Mouse (Mus musculus) midbrain, postnatal 0 days (tissue): ENCODE results near the gene Negr1. TPM values are rescaled to one million over a fixed set of nuclear protein-coding genes. Genes with fewer than 3 reads are reported as not detected.

Source experiments
- ATAC-seq: fragments of 200-750 bp; cut with Nextera tagmentation; 2 replicates; pipeline ENCODE4 v1.8.0; 2017; ENCODE audit warnings: moderate number of reproducible peaks, mild to moderate bottlenecking, moderate TSS enrichment, moderate library complexity; ENCODE audit not compliant: low FRiP score
- DNase-seq: peaks from one replicate; pipeline ENCODE4 v3.0.0-alpha.2; 2015; ENCODE audit warnings: low spot score
- H3K27ac ChIP-seq: fragments of 300-500 bp; sonication (generic); 2 replicates; pipeline ENCODE4 v1.5.1; 2014; ENCODE audit warnings: low read depth, mild to moderate bottlenecking, low read length, mixed read lengths
- H3K27me3 ChIP-seq: fragments of 300-500 bp; sonication (generic); 2 replicates; pipeline ENCODE4 v1.6.1; 2014; ENCODE audit warnings: low read length, control low read depth, mixed read lengths; ENCODE audit not compliant: insufficient read depth
- H3K36me3 ChIP-seq: fragments of 300-500 bp; sonication (generic); 2 replicates; pipeline ENCODE4 v1.6.1; 2014; ENCODE audit warnings: low read length, control low read depth, mixed read lengths; ENCODE audit not compliant: insufficient read depth
- H3K4me1 ChIP-seq: fragments of 300-500 bp; sonication (generic); 2 replicates; pipeline ENCODE4 v1.6.1; 2014; ENCODE audit warnings: mild to moderate bottlenecking, control low read depth, antibody characterized with exemption, low read length, mixed read lengths; ENCODE audit not compliant: insufficient read depth
- H3K4me2 ChIP-seq: fragments of 300-500 bp; sonication (generic); 2 replicates; pipeline ENCODE4 v1.6.1; 2014; ENCODE audit warnings: low read depth, mild to moderate bottlenecking, low read length, mixed read lengths; ENCODE audit not compliant: poor library complexity, severe bottlenecking
- H3K4me3 ChIP-seq: fragments of 300-500 bp; sonication (generic); 2 replicates; pipeline ENCODE4 v1.5.1; 2014; ENCODE audit warnings: low read depth, mild to moderate bottlenecking, low read length, moderate library complexity
- H3K9ac ChIP-seq: fragments of 300-500 bp; sonication (generic); replicated peaks from 2 replicates; pipeline ENCODE4 v1.6.1; 2014; ENCODE audit warnings: mild to moderate bottlenecking, low read length, moderate library complexity, mixed read lengths; ENCODE audit not compliant: poor library complexity, severe bottlenecking
- H3K9me3 ChIP-seq: fragments of 300-500 bp; sonication (generic); 2 replicates; pipeline ENCODE4 v1.6.1; 2016; ENCODE audit warnings: low read length, control low read depth
- CTCF ChIP-seq: IDR thresholded peaks from 2 replicates; pipeline ENCODE4 v1.5.1; 2016; ENCODE audit warnings: antibody characterized with exemption, mild to moderate bottlenecking
- WGBS: fragments of 180-500 bp; shearing (Covaris S2); extraction: QIAGEN DNeasy Blood & Tissue Kit; methylation state at CpG from one replicate; pipeline ENCODE4 v1.1.7; 2014; 5-methylcytosine and 5-hydroxymethylcytosine counted together
- polyA plus RNA-seq: library from polyadenylated mRNA; unstranded; fragments of >200 nt; fragmentation: Nextera tagmentation; extraction: Ambion mirVana; gene quantifications from 2 replicates; pipeline ENCODE4 v1.2.1, GENCODE M21; 2015
- total RNA-seq: library from RNA; depleted of rRNA; stranded (reverse); fragments of >200 nt; gene quantifications from 2 replicates; pipeline ENCODE4 v1.2.3, GENCODE M21; 2014

Gene Negr1
- total and polyA plus RNA-seq, 2 experiments from 2014 or later: 80.2 to 180 TPM

GRCm38 (mm10) chr3:157358905-157359304 lies 797.3 kb downstream of the Negr1 start:
- Histone ChIP-seq H3K27me3 (no peaks in the 10 kb centered on the region), H3K4me2 (no peak overlapping the region), H3K4me1 (no peaks in the 10 kb centered on the region), H3K27ac (no peak overlapping the region), H3K9ac (no peak overlapping the region), H3K4me3 (no peak overlapping the region), H3K36me3 (no peaks in the 10 kb centered on the region), H3K9me3 (no peaks in the 10 kb centered on the region)
- 51% methylated on average over 3 of the region's 3 CpGs for WGBS
- DNase-seq: peak; percentile 46
- TF ChIP-seq CTCF: peak; percentile 48; the same call in 1 of the 2 replicates
- ATAC-seq: no peak

- H3K36me3 ChIP-seq: no peaks in the 10 kb centered on the region
- H3K27ac ChIP-seq: no peak overlapping the region
- WGBS: 79% methylated on average over 6 of the region's 6 CpGs
- no peak for TF ChIP-seq CTCF
- no peak overlapping the region for H3K9ac ChIP-seq
- H3K27me3 ChIP-seq: no peaks in the 10 kb centered on the region
- ATAC-seq (no peak), DNase-seq (no peak)
- H3K9me3 ChIP-seq: no peaks in the 10 kb centered on the region
- H3K4me2 ChIP-seq: no peak overlapping the region
- H3K4me1 ChIP-seq: no peaks in the 10 kb centered on the region
- H3K4me3 ChIP-seq: no peak overlapping the region
Observed at GRCm38 (mm10) chr3:157359840-157360239, 798.2 kb downstream of the Negr1 start.
